Mouse (Mus musculus) G1E (cell line): ENCODE data around the gene Crtam. TPM values are rescaled to one million over a fixed set of nuclear protein-coding genes. Genes with fewer than 3 reads are reported as not detected.

Source experiments
- ATAC-seq: 2 replicates; pipeline ENCODE4 v1.8.0; 2016; ENCODE audit warnings: mild to moderate bottlenecking; ENCODE audit not compliant: insufficient number of reproducible peaks, poor library complexity, low FRiP score, severe bottlenecking; ENCODE audit errors: extremely low read depth
- DNase-seq: peaks from one replicate; pipeline ENCODE4 v3.0.0; 2012; ENCODE audit warnings: low spot score
- H3K27me3 ChIP-seq: 2 replicates; pipeline ENCODE4 v1.6.1; 2012; ENCODE audit warnings: mild to moderate bottlenecking, low read length, inconsistent platforms; ENCODE audit not compliant: insufficient read depth
- H3K36me3 ChIP-seq: replicated peaks from 2 replicates; pipeline ENCODE3; 2012; ENCODE audit warnings: mild to moderate bottlenecking, inconsistent platforms
- H3K4me1 ChIP-seq: 2 replicates; pipeline ENCODE4 v1.6.1; 2012; ENCODE audit warnings: low read depth, low read length, inconsistent platforms, mixed read lengths; ENCODE audit not compliant: insufficient read depth
- H3K4me3 ChIP-seq: 2 replicates; pipeline ENCODE4 v1.5.1; 2012; ENCODE audit warnings: low read depth, mild to moderate bottlenecking, inconsistent platforms, low read length, moderate library complexity, mixed read lengths
- H3K9me3 ChIP-seq: replicated peaks from 2 replicates; pipeline ENCODE4 v1.6.1; 2012; ENCODE audit warnings: inconsistent platforms
- CTCF ChIP-seq: IDR thresholded peaks from 2 replicates; pipeline ENCODE4 v1.5.1; 2012; ENCODE audit warnings: low read depth, low read length, inconsistent platforms, mixed read lengths
- GATA1 ChIP-seq: IDR thresholded peaks from 2 replicates; pipeline ENCODE4 v1.6.1; 2012; ENCODE audit warnings: borderline replicate concordance, low read length, inconsistent platforms, mixed read lengths
- GATA2 ChIP-seq: IDR thresholded peaks from 2 replicates; pipeline ENCODE4 v1.6.1; 2012; ENCODE audit warnings: low read depth, low read length, inconsistent platforms, borderline replicate concordance
- POLR2AphosphoS5 ChIP-seq: IDR thresholded peaks from 2 replicates; pipeline ENCODE4 v1.6.1; 2012; ENCODE audit warnings: low read depth, low read length, inconsistent platforms; ENCODE audit not compliant: insufficient replicate concordance
- TAL1 ChIP-seq: conservative IDR thresholded peaks from 2 replicates; pipeline ENCODE4 v1.6.1; 2012; ENCODE audit warnings: low read depth, low read length, inconsistent platforms, mixed read lengths
- polyA plus RNA-seq: library from polyadenylated mRNA; stranded (reverse); fragments of >175 nt; gene quantifications from 2 replicates; pipeline ENCODE4 v1.2.3, GENCODE M21; 2012
- total RNA-seq, 2 experiments: library from RNA; stranded (forward) in 1 of 2; stranded (reverse) in 1 of 2; fragments of 200-1000 nt in 1 of 2; fragments of >200 nt in 1 of 2; fragmentation: Nextera tagmentation in 1 of 2; gene quantifications; 2 replicates each; pipeline ENCODE4 v1.2.3; 2014 to 2017

Crtam gene
- total and polyA plus RNA-seq, 3 experiments, result 0.05 TPM; not detected in 2

DNA sequence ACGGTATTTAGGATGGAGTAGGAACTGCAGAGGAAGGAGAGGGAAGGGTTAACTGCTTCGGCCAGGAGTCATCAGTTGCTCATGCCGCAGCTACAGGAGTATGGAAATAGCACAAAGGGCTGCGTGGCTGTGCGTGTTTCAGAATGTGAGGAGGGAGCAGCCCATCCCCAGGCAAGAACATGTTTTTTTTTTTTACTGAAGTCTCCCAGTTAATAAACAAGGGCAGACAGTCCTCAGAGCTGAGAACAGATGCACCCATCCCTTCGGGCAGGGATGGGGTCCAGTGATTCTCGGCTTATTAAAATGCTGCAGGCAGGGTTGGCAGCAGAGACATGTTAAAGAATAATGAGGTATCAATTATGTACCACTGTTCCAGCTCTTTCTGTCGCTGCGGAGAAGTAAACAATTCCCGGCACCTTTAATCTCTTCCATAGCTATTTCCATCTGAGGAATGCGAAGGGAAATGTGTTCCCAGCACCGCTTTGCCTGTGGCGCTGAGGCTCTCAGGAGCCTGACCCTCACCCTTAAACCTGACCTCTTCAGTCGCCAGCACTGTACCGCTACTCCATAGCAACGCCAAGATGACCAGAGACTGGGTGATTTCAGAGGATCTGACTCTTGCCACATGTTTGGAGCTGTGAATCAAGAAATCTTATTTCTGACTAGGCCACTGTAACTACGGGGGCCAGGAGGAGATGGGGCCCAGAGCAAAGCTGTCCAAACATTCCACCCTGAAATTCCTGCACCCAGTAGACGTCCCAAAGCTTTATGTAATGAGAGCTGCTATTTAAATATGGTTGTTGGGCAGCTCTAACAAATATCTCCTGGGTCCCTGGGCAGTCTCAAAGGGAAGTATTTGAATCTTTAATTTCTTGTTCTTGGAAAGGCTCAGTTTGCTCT is 27.4 kb upstream of the Crtam start:
- no peak for ATAC-seq
- H3K4me3 ChIP-seq, result no peak overlapping the region
- H3K27me3 ChIP-seq, result no peaks in the 10 kb centered on the region
- TF ChIP-seq GATA1 (no peak), GATA2 (no peak), TAL1 (no peak), POLR2AphosphoS5 (no peak), CTCF (no peak)
- H3K9me3 ChIP-seq, result no peaks in the 10 kb centered on the region
- no peak for DNase-seq
- no peaks in the 10 kb centered on the region for H3K4me1 ChIP-seq
- H3K36me3 ChIP-seq, result peaks cover 85% of the 10 kb centered on the region

DNA sequence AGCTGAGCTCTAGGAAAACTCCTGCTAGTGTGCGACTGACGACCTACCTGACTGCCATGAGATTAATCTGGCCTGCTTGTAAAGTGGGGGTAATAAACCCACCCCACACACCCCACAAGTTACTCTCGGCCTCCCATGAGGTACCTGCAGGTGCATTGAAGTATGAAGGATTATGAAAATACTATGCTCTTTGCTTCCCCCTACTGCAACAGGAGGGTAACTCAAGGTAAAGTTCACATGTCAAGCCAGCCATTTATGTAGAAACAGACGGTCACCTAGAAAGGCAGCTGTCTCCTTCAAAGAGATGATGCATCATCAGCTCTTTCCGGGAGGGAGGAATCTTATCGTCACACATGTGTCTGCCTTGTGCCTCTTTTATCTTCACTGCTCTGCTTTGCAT is 25.4 kb upstream of the Crtam start:
- no peaks in the 10 kb centered on the region for H3K9me3 ChIP-seq
- ATAC-seq, result no peak
- H3K36me3 ChIP-seq, result peaks cover 80% of the 10 kb centered on the region
- H3K4me3 ChIP-seq, result no peak overlapping the region
- TF ChIP-seq GATA2 (no peak), POLR2AphosphoS5 (no peak), GATA1 (no peak), CTCF (no peak), TAL1 (no peak)
- no peaks in the 10 kb centered on the region for H3K27me3 ChIP-seq
- H3K4me1 ChIP-seq, result no peaks in the 10 kb centered on the region
- no peak for DNase-seq

DNA sequence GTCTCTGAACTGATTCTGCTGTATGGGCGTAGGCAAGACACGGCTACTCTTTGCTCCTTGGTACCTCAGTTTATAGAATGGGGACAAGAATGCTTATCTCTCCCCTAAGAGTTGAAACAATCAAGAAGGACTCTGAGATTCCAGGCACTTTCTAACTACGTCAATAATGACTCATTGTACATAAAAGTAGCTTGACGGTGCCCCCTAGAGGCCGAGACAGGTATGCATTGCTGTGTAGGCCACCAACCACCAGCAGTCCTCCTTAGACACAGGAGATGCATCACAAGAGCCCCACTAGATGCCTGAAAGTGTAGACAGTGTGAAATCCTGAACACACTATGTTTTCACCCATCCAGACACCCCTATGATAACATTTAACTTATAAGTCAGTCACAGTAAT is 24.0 kb upstream of the Crtam start:
- H3K27me3 ChIP-seq, result no peaks in the 10 kb centered on the region
- ATAC-seq (0 out of 2 replicates have a peak, but pooled peaks have one; percentile 28), DNase-seq (no peak)
- TF ChIP-seq GATA2 (no peak), CTCF (peak; percentile 46; the same call in 1 of the 2 replicates), POLR2AphosphoS5 (no peak), TAL1 (no peak)
- H3K4me3 ChIP-seq, result no peak overlapping the region
- no peaks in the 10 kb centered on the region for H3K4me1 ChIP-seq
- no peaks in the 10 kb centered on the region for H3K9me3 ChIP-seq
- peaks cover 78% of the 10 kb centered on the region for H3K36me3 ChIP-seq

DNA sequence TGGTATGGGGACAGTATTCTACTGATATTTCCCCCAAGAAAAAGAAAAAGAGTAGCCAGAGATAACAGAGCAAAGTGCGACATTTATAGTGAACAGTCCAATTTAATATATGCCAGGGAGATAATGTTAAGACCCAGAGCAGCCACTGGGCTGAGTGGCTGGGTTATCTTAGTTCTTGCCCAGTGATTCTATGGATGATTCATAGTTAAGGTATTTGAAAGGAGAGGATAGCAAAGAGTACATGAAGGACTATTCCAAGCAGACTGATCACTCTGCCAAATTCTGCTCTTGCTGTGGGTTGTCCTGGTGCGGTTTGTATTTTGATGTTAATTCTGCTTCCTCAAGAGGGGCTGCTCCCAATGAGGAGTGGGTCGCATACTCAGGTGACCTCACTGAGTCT is 17.3 kb upstream of the Crtam start:
- Histone ChIP-seq H3K9me3 (no peaks in the 10 kb centered on the region), H3K36me3 (peaks cover 77% of the 10 kb centered on the region), H3K27me3 (no peaks in the 10 kb centered on the region), H3K4me3 (no peak overlapping the region), H3K4me1 (no peaks in the 10 kb centered on the region)
- TF ChIP-seq GATA2 (no peak), GATA1 (no peak), TAL1 (no peak), POLR2AphosphoS5 (no peak), CTCF (no peak)
- ATAC-seq, result no peak
- DNase-seq, result no peak

DNA sequence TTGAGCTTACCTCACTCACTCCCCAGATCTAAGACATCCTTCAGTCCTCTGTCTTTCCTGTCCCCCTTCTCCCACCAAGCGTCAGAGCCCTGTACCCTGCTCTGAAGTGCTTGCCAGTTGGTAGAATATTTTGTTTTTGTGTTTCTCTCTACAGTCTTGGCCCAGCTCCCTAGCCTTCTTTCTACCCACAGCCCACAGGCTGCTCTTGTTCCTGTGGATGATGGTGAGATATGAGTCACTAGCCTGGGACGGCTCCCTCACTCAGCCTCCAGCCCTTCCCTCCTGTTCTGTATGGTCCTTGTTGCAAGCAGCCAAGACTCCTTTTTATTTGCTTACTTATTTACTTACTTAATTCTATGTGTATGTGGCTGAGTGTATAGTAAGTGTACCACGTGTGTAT is 16.1 kb upstream of the Crtam start:
- no peaks in the 10 kb centered on the region for H3K9me3 ChIP-seq
- TF ChIP-seq GATA2 (no peak), TAL1 (no peak), POLR2AphosphoS5 (no peak), CTCF (no peak), GATA1 (no peak)
- H3K36me3 ChIP-seq, result peaks cover 78% of the 10 kb centered on the region
- no peak for DNase-seq
- H3K27me3 ChIP-seq, result no peaks in the 10 kb centered on the region
- no peaks in the 10 kb centered on the region for H3K4me1 ChIP-seq
- no peak overlapping the region for H3K4me3 ChIP-seq
- no peak for ATAC-seq

DNA sequence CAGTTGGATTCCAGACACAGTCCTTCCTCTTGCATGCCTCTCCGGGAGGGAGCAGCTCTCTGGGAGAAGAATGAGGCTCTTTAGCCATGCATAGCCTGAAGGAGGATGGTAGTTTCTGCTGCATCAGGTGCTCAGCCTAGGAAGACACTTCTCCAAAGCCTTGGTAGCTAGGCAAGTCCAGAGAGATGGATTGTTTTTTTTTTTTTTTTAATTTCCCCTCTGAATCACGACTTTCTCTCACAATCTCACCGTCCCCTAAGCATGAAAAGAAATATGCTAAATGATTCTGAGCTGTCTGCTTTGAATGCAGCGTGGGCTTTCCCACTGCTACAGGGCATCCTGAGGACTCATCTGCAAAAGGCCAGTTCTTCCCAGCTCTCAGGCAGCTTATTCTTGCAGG is 10.1 kb upstream of the Crtam start:
- DNase-seq, result no peak
- Histone ChIP-seq H3K4me1 (no peaks in the 10 kb centered on the region), H3K36me3 (peaks cover 59% of the 10 kb centered on the region), H3K4me3 (no peak overlapping the region), H3K27me3 (no peaks in the 10 kb centered on the region), H3K9me3 (no peaks in the 10 kb centered on the region)
- TF ChIP-seq GATA1 (no peak), TAL1 (no peak), POLR2AphosphoS5 (no peak), GATA2 (no peak), CTCF (no peak)
- no peak for ATAC-seq

DNA sequence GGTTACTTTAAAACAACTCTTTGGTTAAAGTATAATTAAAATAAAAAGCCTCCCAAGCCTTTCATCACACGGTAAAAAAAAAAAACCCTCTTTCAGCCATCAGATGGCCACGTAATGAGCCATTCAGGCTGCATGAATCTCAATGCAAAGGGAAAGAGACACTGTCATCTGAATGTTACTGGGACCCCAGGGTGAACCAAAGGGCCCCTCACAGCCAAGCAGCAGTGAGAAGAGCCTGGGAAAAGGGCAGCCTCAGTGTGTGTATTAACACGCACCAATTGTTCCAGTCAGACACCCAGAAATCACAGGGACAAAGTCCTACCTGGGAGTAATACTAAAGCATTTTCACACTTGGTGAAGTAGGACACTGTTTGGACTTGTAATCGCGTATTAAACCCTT is 8.0 kb upstream of the Crtam start:
- H3K36me3 ChIP-seq, result peaks cover 45% of the 10 kb centered on the region
- H3K9me3 ChIP-seq, result no peaks in the 10 kb centered on the region
- no peaks in the 10 kb centered on the region for H3K4me1 ChIP-seq
- DNase-seq (no peak), ATAC-seq (no peak)
- no peak overlapping the region for H3K4me3 ChIP-seq
- H3K27me3 ChIP-seq, result no peaks in the 10 kb centered on the region
- TF ChIP-seq POLR2AphosphoS5 (no peak), CTCF (no peak), GATA1 (no peak), GATA2 (no peak)
